Mouse (Mus musculus) heart, embryonic 11.5 days (tissue): ENCODE data around the gene Cdr2l. TPM values are rescaled to one million over a fixed set of nuclear protein-coding genes. Genes with fewer than 3 reads are reported as not detected.
A peak's percentile ranks its signal among the peaks of the same experiment; 100 is the strongest.

Experiments
- ATAC-seq: fragments of 200-750 bp; cut with Nextera tagmentation; replicated peaks from 2 replicates; pipeline ENCODE4 v1.8.0; 2017; ENCODE audit warnings: moderate library complexity; ENCODE audit not compliant: insufficient number of reproducible peaks, low FRiP score, low TSS enrichment
- H3K27ac ChIP-seq: fragments of 300-500 bp; sonication (generic); 2 replicates; pipeline ENCODE4 v1.5.1; 2014; ENCODE audit warnings: mild to moderate bottlenecking, low read depth, low read length
- H3K27me3 ChIP-seq: fragments of 300-500 bp; sonication (generic); 2 replicates; pipeline ENCODE4 v1.6.1; 2014; ENCODE audit warnings: mild to moderate bottlenecking, low read length, mixed read lengths; ENCODE audit not compliant: control insufficient read depth, insufficient read depth
- H3K36me3 ChIP-seq: fragments of 300-500 bp; sonication (generic); 2 replicates; pipeline ENCODE4 v1.6.1; 2014; ENCODE audit warnings: mild to moderate bottlenecking, low read length, moderate library complexity, mixed read lengths; ENCODE audit not compliant: control insufficient read depth, insufficient read depth
- H3K4me1 ChIP-seq: fragments of 300-500 bp; sonication (generic); 2 replicates; pipeline ENCODE4 v1.6.1; 2014; ENCODE audit warnings: low read length; ENCODE audit not compliant: control insufficient read depth, insufficient read depth
- H3K4me2 ChIP-seq: fragments of 300-500 bp; sonication (generic); 2 replicates; pipeline ENCODE4 v1.6.1; 2014; ENCODE audit warnings: mild to moderate bottlenecking, moderate library complexity
- H3K4me3 ChIP-seq: fragments of 300-500 bp; sonication (generic); 2 replicates; pipeline ENCODE4 v1.5.1; 2014; ENCODE audit warnings: low read depth, low read length
- H3K9ac ChIP-seq: fragments of 300-500 bp; sonication (generic); 2 replicates; pipeline ENCODE4 v1.6.1; 2014; ENCODE audit warnings: mild to moderate bottlenecking, low read depth, low read length, moderate library complexity
- H3K9me3 ChIP-seq: fragments of 300-500 bp; sonication (generic); replicated peaks from 2 replicates; pipeline ENCODE4 v1.6.1; 2016; ENCODE audit warnings: low read length; ENCODE audit not compliant: control insufficient read depth
- WGBS: fragments of 180-500 bp; shearing (Covaris S2); extraction: QIAGEN DNeasy Blood & Tissue Kit; methylation state at CpG from one replicate; pipeline ENCODE4 v1.1.7; 2014; ENCODE audit not compliant: insufficient replicate concordance; 5-methylcytosine and 5-hydroxymethylcytosine counted together
- polyA plus RNA-seq: library from polyadenylated mRNA; unstranded; fragments of >200 nt; fragmentation: Nextera tagmentation; extraction: Ambion mirVana; gene quantifications from 2 replicates; pipeline ENCODE4 v1.2.1, GENCODE M21; 2014

The Cdr2l gene
- polyA plus RNA-seq, result 6.2 and 7.8 TPM in 2 replicates

- Histone ChIP-seq H3K4me3 (peak within 1 kb of the TSS; percentile 78), H3K27me3 (peaks cover 15% of the 10 kb centered on the region; the same call in 1 of the 2 replicates), H3K27ac (peak within 1 kb of the TSS; percentile 68), H3K9ac (peak within 1 kb of the TSS; percentile 85), H3K4me2 (peak within 1 kb of the TSS; percentile 75), H3K9me3 (no peaks in the 10 kb centered on the region), H3K36me3 (no peaks in the 10 kb centered on the region), H3K4me1 (peaks cover 27% of the 10 kb centered on the region)
- ATAC-seq, result peak; percentile 83
- WGBS, result under 1% methylated on average over 76 of the region's 76 CpGs
Observed at GRCm38 (mm10) chr11:115381743-115382539, at the start of gene Cdr2l. Cdr2l (plus strand) TSS chr11:115381916.

- H3K4me1 ChIP-seq, result no peaks in the 10 kb centered on the region
- H3K27ac ChIP-seq, result no peak within 1 kb of the TSS
- H3K9ac ChIP-seq, result no peak within 1 kb of the TSS
- no peaks in the 10 kb centered on the region for H3K9me3 ChIP-seq
- no peak within 1 kb of the TSS for H3K4me3 ChIP-seq
- no peak for ATAC-seq
- H3K4me2 ChIP-seq, result no peak within 1 kb of the TSS
- WGBS, result 2% methylated on average over 29 of the region's 29 CpGs
- no peaks in the 10 kb centered on the region for H3K36me3 ChIP-seq
- peaks cover 91% of the 10 kb centered on the region for H3K27me3 ChIP-seq
Observed at GRCm38 (mm10) chr11:115334531-115334930, 47.2 kb upstream of the Cdr2l start, which contains the start of gene Otop3. Otop3 (plus strand) TSS chr11:115334731.

GRCm38 (mm10) chr11:115335223-115335622, 46.5 kb upstream of the Cdr2l start:
- ATAC-seq, result no peak
- Histone ChIP-seq H3K27me3 (peaks cover 87% of the 10 kb centered on the region), H3K4me3 (no peak overlapping the region), H3K9ac (no peak overlapping the region), H3K4me1 (no peaks in the 10 kb centered on the region), H3K9me3 (no peaks in the 10 kb centered on the region), H3K27ac (no peak overlapping the region), H3K36me3 (no peaks in the 10 kb centered on the region), H3K4me2 (no peak overlapping the region)
- 57% methylated on average over 12 of the region's 12 CpGs for WGBS

GRCm38 (mm10) chr11:115336115-115336514, 45.6 kb upstream of the Cdr2l start:
- WGBS, result 16% methylated on average over 6 of the region's 6 CpGs
- ATAC-seq, result no peak
- Histone ChIP-seq H3K4me2 (no peak overlapping the region), H3K9me3 (no peaks in the 10 kb centered on the region), H3K27ac (no peak overlapping the region), H3K9ac (no peak overlapping the region), H3K4me1 (no peaks in the 10 kb centered on the region), H3K36me3 (no peaks in the 10 kb centered on the region), H3K4me3 (no peak overlapping the region), H3K27me3 (peaks cover 87% of the 10 kb centered on the region)

- Histone ChIP-seq H3K9ac (no peak overlapping the region), H3K4me3 (no peak overlapping the region), H3K4me1 (no peaks in the 10 kb centered on the region), H3K4me2 (no peak overlapping the region), H3K36me3 (no peaks in the 10 kb centered on the region), H3K27ac (no peak overlapping the region), H3K27me3 (peaks cover 77% of the 10 kb centered on the region), H3K9me3 (no peaks in the 10 kb centered on the region)
- ATAC-seq, result no peak
- WGBS, result 43% methylated on average over 3 of the region's 3 CpGs
Observed at GRCm38 (mm10) chr11:115337350-115337749, 44.4 kb upstream of the Cdr2l start.

- WGBS, result 57% methylated on average over 1 of the region's 1 CpGs
Observed at GRCm38 (mm10) chr11:115337826-115338225, 43.9 kb upstream of the Cdr2l start.

GRCm38 (mm10) chr11:115341246-115341645, 40.5 kb upstream of the Cdr2l start:
- H3K9me3 ChIP-seq, result no peaks in the 10 kb centered on the region
- no peaks in the 10 kb centered on the region for H3K4me1 ChIP-seq
- H3K36me3 ChIP-seq, result no peaks in the 10 kb centered on the region
- peaks cover 67% of the 10 kb centered on the region for H3K27me3 ChIP-seq
- H3K9ac ChIP-seq, result no peak overlapping the region
- no peak overlapping the region for H3K4me3 ChIP-seq
- WGBS, result 61% methylated on average over 2 of the region's 2 CpGs
- H3K4me2 ChIP-seq, result no peak overlapping the region
- no peak overlapping the region for H3K27ac ChIP-seq
- no peak for ATAC-seq

More at GRCm38 (mm10) chr11:115337826-115338225, 43.9 kb upstream of the Cdr2l start:
- no peak overlapping the region for H3K27ac ChIP-seq
- H3K9me3 ChIP-seq, result no peaks in the 10 kb centered on the region
- no peak overlapping the region for H3K9ac ChIP-seq
- no peaks in the 10 kb centered on the region for H3K4me1 ChIP-seq
- ATAC-seq, result no peak
- H3K27me3 ChIP-seq, result peaks cover 73% of the 10 kb centered on the region
- H3K4me2 ChIP-seq, result no peak overlapping the region
- H3K36me3 ChIP-seq, result no peaks in the 10 kb centered on the region
- no peak overlapping the region for H3K4me3 ChIP-seq

- no peaks in the 10 kb centered on the region for H3K9me3 ChIP-seq
- no peaks in the 10 kb centered on the region for H3K4me1 ChIP-seq
- H3K27me3 ChIP-seq, result peaks cover 67% of the 10 kb centered on the region
- no peak overlapping the region for H3K4me3 ChIP-seq
- no peaks in the 10 kb centered on the region for H3K36me3 ChIP-seq
- no peak for ATAC-seq
- WGBS, result 58% methylated on average over 6 of the region's 6 CpGs
- no peak overlapping the region for H3K9ac ChIP-seq
- no peak overlapping the region for H3K27ac ChIP-seq
- no peak overlapping the region for H3K4me2 ChIP-seq
Observed at GRCm38 (mm10) chr11:115341866-115342265, 39.9 kb upstream of the Cdr2l start.

- no peaks in the 10 kb centered on the region for H3K36me3 ChIP-seq
- WGBS, result 10% methylated on average over 12 of the region's 12 CpGs
- peaks cover 59% of the 10 kb centered on the region for H3K27me3 ChIP-seq
- H3K4me1 ChIP-seq, result no peaks in the 10 kb centered on the region
- H3K9me3 ChIP-seq, result no peaks in the 10 kb centered on the region
- no peak overlapping the region for H3K4me3 ChIP-seq
- H3K4me2 ChIP-seq, result no peak overlapping the region; the same call in 1 of the 2 replicates
- ATAC-seq, result no peak
- H3K9ac ChIP-seq, result no peak overlapping the region
- no peak overlapping the region for H3K27ac ChIP-seq
Observed at GRCm38 (mm10) chr11:115344967-115345366, 36.7 kb upstream of the Cdr2l start.
